Mouse (Mus musculus) kidney, postnatal 14 days (tissue): Measurements from ENCODE around the gene Ttll9.

Experiments used
- DNase-seq: peaks from one replicate; pipeline ENCODE4 v3.0.0; 2022; ENCODE audit warnings: mixed read lengths

Ttll9 gene

DNA sequence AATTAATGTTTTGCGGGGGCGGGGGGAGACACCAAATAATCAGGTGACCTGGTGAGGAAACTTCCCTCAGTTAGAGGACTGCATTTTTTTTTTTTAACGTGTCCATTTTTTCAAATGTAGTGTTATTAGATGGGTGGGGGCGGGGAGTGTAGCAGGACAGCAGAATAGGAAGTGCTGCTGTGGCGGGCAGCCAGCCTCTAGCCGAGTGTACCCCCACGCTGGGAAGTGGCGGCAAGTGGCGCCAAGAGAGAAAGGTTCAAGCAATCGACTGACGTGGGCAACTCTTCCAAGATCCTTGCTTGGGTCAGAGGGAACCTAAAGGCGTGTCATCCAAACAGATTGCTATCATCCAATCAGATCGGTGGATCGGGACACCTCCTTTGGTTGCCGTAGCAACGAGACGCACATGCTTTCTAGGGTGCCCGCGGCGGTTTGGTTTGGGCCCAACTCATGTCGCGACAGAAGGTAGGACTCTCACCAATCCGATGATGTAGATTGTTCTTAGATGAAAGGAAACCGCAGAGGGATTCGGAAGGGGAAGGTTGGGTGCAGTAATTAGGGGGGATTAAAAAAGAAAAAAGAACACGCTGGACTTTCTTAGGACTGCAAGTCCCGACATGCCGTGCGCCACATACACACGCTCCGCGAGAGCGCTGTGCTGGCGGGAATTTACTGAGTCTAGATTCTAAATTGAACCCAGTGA lies at the start of gene Ttll9:
Ttll9 (plus strand) TSS at position 395 of the 703 bp plus-strand sequence.
- DNase-seq, result peak; percentile 89

DNA sequence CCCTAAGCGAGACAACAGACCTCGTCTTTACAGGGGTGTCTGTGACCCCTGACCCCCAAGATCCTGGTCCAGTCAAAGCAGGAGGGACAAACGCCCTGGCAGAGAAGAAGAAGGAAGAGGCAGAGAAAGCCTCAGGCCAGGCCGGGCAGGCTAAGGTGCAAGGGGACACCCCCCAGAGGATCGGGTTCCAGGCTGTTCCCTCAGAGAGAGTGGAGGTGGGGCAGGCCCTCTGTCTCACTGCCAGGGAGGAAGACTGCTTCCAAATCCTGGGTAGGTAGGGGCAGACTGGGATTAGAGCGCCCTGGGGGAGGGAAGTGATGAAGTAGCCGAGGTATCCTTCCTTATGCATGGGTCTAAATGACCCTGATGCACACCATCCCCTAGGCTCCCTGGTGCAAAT lies 48.8 kb upstream of the Ttll9 start:
- no peak for DNase-seq

GRCm38 (mm10) chr2:152914310-152915120 lies 47.8 kb upstream of the Ttll9 start:
- DNase-seq, result peak; percentile 87

GRCm38 (mm10) chr2:152915453-152915852 lies 46.8 kb upstream of the Ttll9 start:
- no peak for DNase-seq

DNA sequence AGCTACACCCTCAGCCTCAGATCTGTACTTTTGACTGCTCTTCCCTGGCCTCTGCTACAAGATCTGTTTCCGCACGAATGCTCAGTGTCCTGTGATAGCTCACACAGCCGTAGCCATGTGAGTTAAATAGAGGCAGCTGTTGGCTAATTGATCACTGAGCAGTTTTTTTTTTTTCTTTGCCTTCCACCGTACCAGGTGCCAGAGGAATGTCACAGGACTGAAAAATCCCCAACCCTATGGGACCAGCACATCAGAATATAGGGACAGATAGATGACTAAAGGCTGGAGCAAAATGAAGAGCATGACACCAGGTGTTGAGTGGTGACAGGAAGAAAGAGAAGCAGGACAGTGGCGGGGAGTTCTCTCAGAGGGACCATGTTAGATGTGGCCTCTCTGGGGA lies 46.2 kb upstream of the Ttll9 start:
- DNase-seq, result no peak

DNA sequence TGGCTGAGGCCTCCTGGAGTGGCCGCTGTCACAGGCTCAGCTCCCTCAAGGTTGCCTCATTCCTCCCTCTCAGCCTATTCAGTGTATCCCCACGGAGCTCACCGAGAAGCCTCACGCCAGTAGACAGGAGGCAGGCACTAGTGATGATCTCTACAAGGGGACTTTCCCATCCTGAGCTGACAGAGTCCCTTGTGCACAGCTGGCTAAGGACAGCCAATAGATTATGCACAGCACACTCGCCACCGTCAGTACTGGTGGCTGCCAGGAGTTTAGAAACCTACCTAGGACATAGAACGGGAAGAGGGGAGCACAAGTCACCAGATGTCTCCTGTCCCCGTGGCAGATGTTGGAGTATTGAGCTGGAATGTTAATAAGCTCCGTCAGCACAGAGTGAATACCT lies 44.6 kb upstream of the Ttll9 start:
- no peak for DNase-seq

GRCm38 (mm10) chr2:152922376-152922775 lies 39.9 kb upstream of the Ttll9 start:
- no peak for DNase-seq

DNA sequence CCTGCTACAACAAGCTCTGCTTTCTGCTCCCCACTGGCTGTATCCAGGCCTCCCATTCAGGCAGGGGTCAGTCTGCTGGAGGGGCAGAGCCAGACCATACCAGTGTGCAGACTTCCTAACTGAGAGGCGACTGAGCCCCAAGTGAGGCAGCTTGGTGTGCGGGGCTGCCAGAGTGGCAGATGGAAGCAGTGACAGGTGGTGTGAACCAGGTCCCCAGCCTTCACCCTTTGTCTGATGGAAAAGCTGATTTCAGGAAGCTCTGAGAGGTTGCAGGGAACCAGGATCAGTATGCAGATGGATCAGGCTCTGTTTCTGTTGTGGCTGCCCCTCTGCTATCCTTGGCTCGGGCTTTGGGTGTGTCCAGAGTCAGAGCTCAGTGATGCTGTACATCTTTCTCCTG lies 38.7 kb upstream of the Ttll9 start:
- no peak for DNase-seq

GRCm38 (mm10) chr2:152924128-152924527 lies 38.2 kb upstream of the Ttll9 start:
- no peak for DNase-seq

DNA sequence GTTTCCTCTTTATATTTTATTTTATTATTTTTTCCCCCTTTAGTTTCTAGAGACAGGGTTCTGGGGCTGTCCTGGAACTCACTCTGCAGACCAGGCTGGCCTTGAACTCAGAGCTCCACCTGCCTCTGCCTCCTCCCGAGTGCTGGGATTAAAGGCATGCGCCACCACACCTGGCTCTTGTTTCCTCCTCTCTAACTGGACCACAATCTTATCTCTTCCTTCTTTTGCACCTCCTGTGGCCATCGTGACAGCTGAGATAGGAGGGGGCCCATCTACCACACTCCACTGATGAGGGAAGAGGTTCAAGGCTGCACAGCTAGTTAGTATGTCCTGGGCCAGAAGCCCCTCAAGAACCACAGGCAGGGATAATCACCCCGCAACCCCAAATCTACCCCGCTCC lies 37.7 kb upstream of the Ttll9 start:
- DNase-seq, result no peak

- peak; percentile 87 for DNase-seq
Observed at GRCm38 (mm10) chr2:152925189-152925872, 37.0 kb upstream of the Ttll9 start.

DNA sequence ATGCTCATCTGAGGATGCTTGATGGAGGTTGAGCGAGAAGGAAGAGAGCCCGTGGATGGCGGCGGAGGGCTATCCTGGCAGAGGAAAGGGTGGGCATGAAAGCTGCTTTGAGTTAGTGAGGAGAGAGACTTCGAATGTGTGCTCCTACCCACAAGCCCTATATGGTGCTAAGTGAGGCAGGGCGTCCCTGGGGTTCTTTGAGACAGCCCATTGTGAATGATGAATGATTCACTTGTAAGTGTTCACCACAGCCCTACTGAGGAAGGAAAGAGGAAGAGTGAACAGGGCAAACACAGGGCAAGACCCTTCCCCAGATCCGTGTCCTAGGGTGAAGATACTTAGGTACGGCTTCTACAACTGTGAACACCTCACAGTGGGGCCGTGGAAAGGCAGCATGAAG lies 35.4 kb upstream of the Ttll9 start:
- no peak for DNase-seq

GRCm38 (mm10) chr2:152927371-152927770 lies 34.9 kb upstream of the Ttll9 start:
- DNase-seq, result no peak

DNA sequence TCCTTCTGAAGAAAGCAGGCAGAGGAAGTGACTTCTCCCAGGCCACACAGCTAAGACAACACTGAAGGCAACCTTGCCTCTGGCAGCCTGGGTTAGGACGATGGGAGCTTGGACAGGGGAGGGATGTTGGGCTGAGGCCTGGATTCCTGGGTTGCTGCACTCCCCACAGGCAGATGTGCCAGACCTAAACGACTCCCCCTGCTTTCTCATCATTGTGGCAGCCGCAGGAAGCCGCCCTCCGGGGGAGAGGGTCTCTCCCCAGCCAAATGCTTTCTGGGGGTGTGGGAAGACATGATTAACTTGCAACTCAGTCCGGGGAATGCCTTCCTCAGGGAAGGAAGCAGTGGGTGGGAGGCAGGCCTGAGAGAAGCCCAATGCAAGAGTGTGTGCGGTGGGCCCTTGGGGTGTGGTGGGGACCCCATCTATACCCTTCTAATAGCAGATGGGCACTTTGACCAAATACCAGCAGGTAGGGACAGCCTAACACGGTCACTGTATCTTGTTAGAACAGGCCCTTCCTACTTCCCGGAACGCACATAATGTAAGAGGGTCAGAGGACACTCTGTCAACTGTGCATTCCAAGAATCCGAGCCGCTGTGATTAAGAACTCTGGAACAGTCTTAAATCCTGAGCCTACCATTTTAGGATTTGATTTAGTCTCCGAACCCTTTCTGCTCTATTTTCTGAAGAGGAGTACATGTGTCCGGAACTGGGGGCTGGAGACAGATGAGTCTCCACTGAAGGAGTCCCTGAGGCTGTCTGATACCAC lies 33.9 kb upstream of the Ttll9 start:
- peak; percentile 31 for DNase-seq

DNA sequence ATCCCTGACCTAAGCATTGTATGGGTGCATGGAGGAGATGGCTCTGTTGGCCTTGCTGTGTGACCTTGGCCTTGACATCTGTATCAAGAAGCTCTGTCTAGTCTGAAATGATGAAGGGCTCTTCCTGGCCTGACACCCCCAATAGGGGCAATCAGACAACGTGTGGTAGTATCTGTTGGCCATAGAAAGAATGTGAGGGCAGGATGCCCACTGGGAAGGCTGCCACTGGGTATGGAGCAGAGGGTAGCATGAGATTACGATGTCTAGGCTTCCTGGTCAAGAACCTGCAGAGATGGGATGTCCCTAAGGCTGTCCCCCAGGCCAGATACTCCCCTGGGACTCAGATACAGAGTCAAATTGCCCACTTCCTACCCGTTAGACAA lies 33.3 kb upstream of the Ttll9 start:
- no peak for DNase-seq

DNA sequence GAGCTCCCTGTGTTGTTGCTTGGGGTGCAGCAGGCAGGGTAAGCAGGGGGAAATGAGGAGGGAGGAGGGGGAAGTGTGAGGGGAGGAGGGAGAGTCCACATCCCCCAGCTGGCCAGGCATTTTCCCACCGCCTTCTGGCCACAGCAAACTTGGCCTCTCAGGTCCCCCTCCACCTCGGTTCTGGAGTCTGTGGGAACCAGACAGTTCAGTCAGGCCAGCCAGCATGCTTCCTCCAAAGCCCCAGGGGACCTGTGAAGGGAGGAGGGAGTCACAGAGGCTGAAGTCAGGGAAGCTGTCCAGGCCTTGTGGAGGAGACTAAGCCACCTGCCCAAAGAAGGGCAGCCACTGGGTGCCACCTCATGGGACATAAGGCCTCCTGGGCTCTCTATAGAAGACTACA lies 32.0 kb upstream of the Ttll9 start:
- peak; percentile 65 for DNase-seq

DNA sequence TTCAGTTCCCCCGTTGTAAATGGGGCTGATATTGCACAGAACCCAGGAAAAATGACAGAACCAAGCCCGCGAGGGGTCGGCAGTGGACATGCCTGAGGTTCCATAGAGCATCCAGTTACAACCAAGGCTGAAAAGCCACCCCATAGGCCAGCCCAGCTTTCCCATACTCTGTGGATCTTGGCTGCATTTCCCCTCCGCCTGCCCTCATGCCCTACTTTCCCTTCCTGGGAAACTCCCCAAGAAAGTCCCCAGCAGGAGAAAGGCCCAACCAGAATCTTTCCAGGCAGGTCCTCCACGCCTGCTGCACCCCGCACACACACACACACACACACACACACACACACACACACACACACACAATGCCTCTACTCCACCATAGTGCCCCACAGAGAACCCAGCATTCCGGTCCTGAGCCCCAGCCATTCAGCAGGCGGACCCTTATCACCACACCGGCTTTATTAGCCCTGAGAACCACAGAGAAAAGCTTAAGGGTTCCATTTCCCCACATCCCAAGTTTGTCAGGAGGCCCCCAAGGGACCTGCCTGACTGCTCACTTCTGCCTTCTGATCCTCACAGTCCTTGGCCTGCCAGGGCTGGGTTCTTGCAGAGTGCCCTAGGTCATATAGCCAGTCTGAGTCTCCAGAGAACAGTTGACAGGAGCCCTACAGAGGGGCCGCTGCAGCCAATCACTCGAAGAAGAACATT lies 30.7 kb upstream of the Ttll9 start:
- DNase-seq, result no peak

DNA sequence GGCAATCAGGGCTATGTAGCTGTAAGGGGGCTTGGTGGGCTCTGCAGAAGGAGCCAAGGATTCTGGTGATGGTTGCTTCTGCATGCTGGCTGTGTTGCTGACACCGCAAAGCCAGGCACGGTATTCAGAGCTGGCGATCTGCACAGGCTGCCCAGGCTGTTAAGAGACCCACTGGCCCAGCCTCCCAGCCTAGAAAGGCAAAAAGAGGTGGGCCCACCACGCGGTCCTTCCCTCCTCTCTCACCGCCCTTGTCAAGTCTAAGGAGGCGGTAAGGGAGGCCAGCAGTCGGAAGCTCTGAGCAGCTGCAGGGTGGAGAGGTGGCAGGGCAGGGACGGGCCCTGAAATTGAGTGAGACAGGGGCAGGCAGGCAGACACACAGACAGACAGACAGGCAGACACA lies 29.2 kb upstream of the Ttll9 start, which contains the start of gene Foxs1:
Foxs1 (minus strand) TSS at position 161 of the 400 bp plus-strand sequence.
- peak; percentile 67 for DNase-seq

- peak; percentile 53 for DNase-seq
Observed at GRCm38 (mm10) chr2:152933614-152934013, 28.7 kb upstream of the Ttll9 start.

DNA sequence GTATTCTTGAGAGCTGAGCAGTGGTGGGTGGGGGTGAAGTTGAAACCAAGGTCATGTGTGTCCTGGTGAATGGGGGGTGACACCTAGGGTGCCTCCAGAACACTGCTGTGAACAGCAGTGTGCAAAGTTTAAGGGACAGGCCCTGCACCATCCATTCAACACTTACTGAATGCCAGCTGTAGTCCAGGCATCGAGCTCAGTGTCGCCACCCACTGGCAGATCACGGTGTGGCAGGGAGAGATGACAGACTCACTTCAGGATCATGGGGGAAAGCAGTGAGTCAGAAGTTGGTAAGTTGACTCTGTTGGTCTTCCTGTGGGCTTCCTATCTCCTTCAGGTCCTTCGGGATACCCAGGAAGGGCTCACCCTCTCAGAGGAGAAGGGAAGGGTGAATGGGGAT lies 22.4 kb upstream of the Ttll9 start:
- DNase-seq, result peak; percentile 36

DNA sequence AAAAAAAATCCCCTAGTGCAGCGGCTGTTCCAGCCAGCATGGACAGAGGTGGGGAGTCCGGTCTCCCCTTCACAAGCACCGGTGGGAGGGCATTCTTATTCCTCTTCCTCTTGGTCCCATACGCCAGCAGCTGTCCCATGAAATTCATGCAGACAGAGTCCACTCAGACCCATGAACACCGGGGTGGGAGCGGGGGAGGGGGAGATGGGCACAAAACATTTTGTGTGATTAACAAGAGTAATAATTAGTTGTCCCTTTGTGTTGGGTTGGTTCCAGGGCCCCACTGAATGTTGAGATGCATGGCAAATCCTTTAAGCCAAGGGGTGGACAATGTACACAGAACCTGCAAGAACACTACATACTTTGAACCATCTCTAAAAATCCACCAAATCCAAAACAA lies 21.2 kb upstream of the Ttll9 start:
- DNase-seq, result no peak

- no peak for DNase-seq
Observed at GRCm38 (mm10) chr2:152941776-152942175, 20.5 kb upstream of the Ttll9 start.
